Mouse (Mus musculus) urinary bladder, postnatal 4 days (tissue): ENCODE measurements around the gene Stip1.

Experiments
- DNase-seq, 2 experiments: peaks; one replicate each; pipeline ENCODE4 v3.0.0; 2021 to 2022; ENCODE audit warnings: low spot score in 2 of 2

Gene Stip1

GRCm38 (mm10) chr19:6985300-6985699, 54.5 kb downstream of the Stip1 start:
- no peak for DNase-seq

GRCm38 (mm10) chr19:6983621-6984020, 56.1 kb downstream of the Stip1 start:
- DNase-seq, result no peak

GRCm38 (mm10) chr19:6981465-6981864, 58.3 kb downstream of the Stip1 start:
- no peak for DNase-seq

- peak; percentile 98 for DNase-seq
Observed at GRCm38 (mm10) chr19:6980381-6981093, 59.2 kb downstream of the Stip1 start, which contains the start of gene Fkbp2. Gene Fkbp2, minus strand, starts transcription at chr19:6980501.

- peak; percentile 99 to 100 for DNase-seq
Observed at GRCm38 (mm10) chr19:6979486-6980380, 60.0 kb downstream of the Stip1 start.

GRCm38 (mm10) chr19:6979001-6979479, 60.7 kb downstream of the Stip1 start:
- DNase-seq, result no peak

- DNase-seq, result no peak
Observed at GRCm38 (mm10) chr19:6978639-6978974, 61.2 kb downstream of the Stip1 start.

- DNase-seq, result no peak
Observed at GRCm38 (mm10) chr19:6977759-6978638, 61.8 kb downstream of the Stip1 start.

- peak in 1 of 2 experiments; percentile 59 for DNase-seq
Observed at GRCm38 (mm10) chr19:6975537-6976521, 63.9 kb downstream of the Stip1 start, which contains the start of gene Plcb3. Gene Plcb3, minus strand, starts transcription at chr19:6976470.

GRCm38 (mm10) chr19:6974211-6975205, 65.3 kb downstream of the Stip1 start, which contains the start of gene Ppp1r14b:
Gene Ppp1r14b, plus strand, starts transcription at chr19:6974968.
- DNase-seq, result peak; percentile 77 to 89

GRCm38 (mm10) chr19:6973581-6974190, 66.1 kb downstream of the Stip1 start:
- no peak for DNase-seq

GRCm38 (mm10) chr19:6972247-6972917, 67.4 kb downstream of the Stip1 start:
- DNase-seq, result no peak

- DNase-seq, result no peak
Observed at GRCm38 (mm10) chr19:6971644-6972043, 68.1 kb downstream of the Stip1 start.
